Mouse (Mus musculus) R1 (cell line): ENCODE results near the gene Sphk2.
A peak's percentile ranks its signal among the peaks of the same experiment; 100 is the strongest.
"Not testable (repeated sequence)": the region's sequence is repeated elsewhere in the genome, so short reads cannot be mapped to it uniquely, and the experiment has no call there.

Experiments used
- DNase-seq: peaks from one replicate; pipeline ENCODE4 v3.0.0-alpha.2; 2018; ENCODE audit warnings: low read depth, low spot score

Gene Sphk2

GRCm38 (mm10) chr7:45697894-45698293, 19.9 kb downstream of the Sphk2 start:
- DNase-seq = no peak

- no peak for DNase-seq
Measured at GRCm38 (mm10) chr7:45695098-45695497, 22.7 kb downstream of the Sphk2 start.

DNA sequence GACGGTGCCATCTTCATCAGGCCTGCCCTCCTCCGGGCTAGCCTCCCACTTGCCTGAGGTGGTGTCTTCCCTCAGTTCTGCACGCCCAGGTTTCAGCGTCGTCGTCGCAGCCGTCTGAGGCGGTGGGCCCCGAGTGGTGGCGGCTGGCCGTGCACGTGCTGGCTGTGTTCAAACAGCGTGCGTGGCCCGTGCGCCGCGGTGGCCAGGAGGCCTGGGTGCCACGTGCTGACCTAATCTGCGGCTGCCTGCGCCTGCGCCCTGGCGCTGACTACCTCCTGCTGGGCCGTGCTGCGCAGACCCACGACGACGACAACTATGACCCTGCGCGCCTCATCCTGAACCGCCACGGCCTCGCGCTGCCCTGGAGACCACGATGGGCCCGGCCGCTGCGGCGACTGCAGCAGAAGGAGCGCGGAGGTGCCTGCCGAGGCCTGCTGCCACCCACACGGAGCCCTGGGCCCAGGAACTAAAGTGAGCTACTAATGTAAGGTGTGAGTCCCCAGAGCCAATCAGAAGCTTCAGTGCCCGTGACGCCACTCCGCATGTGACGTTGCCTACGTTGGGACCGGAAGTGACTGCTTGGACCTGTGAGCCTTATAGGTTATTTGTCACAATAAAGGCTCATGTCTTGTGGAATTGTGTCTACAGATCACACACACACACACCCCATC, 23.7 kb downstream of the Sphk2 start, which contains the start of gene Sec1:
TSS of gene Sec1 (minus strand) at position 482 of the 671 bp plus-strand sequence.
- DNase-seq = peak; percentile 67

DNA sequence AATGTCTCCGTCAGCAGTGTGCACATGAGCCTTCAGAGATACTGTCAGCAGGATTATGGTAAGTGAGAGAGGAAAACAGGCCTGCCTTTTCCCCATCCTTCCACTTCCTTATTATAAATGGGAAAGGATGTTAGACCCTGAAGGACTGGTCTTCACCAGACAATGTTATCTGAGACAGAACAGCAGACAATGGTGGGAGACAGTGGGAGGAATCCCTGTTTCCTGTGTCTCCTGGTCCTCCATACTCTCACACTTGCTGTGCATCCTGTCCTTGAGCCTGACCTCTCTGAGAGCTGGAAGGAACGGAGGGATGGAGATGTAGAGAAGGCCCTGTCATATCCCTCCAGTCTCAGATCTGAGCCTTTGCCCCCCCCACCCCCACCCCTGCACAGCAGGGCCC, 25.4 kb downstream of the Sphk2 start:
- no peak for DNase-seq

DNA sequence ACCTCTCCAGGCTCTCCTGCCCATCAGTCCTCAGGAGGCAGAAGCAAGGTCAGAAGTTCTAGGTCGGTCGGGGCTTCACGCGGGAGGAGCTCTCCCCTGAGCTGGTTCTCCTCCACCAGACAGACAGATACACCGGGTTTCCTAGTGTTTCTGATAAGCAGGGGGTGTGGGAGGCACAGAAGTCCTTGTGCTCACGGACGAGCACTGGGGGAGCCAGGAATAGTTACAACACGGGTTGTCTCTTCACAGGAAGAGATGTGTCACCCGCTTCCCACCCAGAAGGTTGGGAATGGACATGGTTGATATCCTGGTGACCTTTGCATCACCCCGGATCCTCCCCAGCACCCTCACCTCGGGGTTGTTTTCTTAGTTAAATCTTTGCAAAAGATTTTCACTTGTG, 28.0 kb downstream of the Sphk2 start:
- no peak for DNase-seq

DNA sequence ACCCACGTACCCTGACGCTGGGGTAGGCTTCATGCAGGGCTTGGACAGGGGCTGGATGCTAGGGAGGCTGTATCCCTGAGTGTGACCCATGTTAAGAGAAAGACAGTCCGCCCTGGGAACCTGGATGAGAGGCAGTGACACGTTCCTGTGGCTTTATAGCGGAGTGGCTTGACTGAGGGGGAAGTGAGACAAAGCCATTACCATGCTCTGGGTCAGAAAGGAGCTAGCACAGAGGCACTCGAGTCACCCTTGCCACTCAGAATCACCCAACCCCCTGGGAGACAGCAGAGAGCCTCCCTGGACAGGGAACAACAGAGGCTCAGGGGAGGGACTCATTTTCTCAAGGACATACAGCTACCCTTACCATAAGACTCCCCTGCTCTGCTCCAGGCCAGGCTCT, 28.7 kb downstream of the Sphk2 start:
- no peak for DNase-seq

GRCm38 (mm10) chr7:45686841-45687240, 31.0 kb downstream of the Sphk2 start:
- DNase-seq = no peak

GRCm38 (mm10) chr7:45685811-45686210, 32.0 kb downstream of the Sphk2 start:
- no peak for DNase-seq

DNA sequence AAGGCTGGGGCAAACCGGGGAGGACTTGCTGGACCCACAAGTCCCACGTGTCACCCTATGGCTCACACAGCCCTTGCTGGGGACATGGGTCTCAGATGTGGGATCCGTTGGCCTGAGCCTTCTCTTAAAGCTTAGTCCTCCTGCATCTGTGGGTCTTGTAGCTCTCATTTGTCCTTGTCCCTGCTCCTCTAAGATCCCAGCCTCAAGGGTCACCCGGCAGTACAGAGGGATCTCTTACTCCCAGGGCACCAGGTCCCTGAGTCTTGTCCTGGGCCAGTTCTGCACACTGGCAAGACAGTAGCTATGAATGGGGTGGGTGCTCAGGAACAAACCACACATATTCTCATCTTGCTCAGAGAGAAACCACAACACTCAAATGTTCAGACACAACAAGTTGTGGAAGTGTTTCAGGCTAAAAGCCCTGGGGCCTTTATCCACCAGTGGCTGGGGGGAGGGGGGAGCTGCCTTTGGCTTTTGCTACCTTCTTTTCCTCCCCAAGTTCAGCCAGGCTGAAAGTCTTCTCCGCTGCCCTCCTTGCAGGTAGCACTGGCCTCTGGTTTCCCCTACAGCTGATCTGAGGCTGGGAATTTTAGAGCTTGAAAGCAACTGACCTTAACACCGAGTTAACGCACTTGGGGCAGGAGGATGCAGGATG, 34.3 kb downstream of the Sphk2 start, which contains the start of gene Ntn5:
TSS of gene Ntn5 (plus strand) at position 627 of the 655 bp plus-strand sequence.
- DNase-seq = no peak

- peak; percentile 93 for DNase-seq
Measured at GRCm38 (mm10) chr7:45682144-45683126, 35.4 kb downstream of the Sphk2 start.

GRCm38 (mm10) chr7:45681046-45681736, 36.6 kb downstream of the Sphk2 start:
- no peak for DNase-seq

- DNase-seq = no peak
Measured at GRCm38 (mm10) chr7:45679966-45680621, 37.7 kb downstream of the Sphk2 start.

DNA sequence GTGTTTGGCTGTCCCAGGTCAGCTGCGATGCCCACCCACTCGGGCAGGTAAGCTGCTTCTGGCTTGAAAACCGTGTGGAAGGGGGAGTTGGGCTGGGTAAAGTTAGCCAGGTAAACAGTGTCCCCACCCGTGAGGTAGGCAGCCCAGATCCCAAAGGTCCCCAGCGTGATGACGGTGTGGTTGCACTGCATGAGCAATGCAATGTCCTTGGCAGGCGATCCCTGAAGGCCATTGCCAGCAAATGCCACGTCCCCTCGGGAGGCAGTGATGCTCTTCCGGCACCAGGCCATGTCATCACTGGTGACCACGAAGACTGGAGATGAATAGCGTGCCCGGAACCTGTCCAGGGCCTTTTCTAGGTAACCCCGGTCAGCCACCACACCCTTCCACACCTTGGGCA, 39.3 kb downstream of the Sphk2 start:
- no peak for DNase-seq

- no peak for DNase-seq
Measured at GRCm38 (mm10) chr7:45677627-45678295, 40.0 kb downstream of the Sphk2 start.

- DNase-seq = peak; percentile 86
Measured at GRCm38 (mm10) chr7:45668921-45669320, 48.9 kb downstream of the Sphk2 start.

GRCm38 (mm10) chr7:45667761-45668160, 50.0 kb downstream of the Sphk2 start:
- DNase-seq = no peak

DNA sequence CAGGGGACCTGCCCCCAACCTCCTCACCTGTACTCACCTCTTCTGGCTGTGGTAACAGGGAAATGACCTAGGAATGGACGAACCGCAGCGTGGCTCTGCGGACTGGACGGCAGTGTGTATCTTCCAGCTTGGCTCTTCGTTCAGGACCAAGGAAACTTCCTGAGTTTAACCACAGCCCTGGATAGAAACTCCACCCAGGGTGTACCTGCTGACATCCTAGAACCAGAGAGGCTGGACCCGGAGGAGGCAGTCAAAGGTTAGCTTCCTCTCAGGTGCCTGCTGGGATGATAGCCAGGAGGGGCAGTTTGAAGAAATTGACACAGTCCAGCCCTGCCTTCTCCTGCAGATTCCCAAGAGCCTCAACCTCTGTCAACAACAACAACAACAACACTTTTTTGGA, 51.6 kb downstream of the Sphk2 start, which contains the start of gene Fut2:
TSS of gene Fut2 (minus strand) at position 234 of the 400 bp plus-strand sequence.
- no peak for DNase-seq

DNA sequence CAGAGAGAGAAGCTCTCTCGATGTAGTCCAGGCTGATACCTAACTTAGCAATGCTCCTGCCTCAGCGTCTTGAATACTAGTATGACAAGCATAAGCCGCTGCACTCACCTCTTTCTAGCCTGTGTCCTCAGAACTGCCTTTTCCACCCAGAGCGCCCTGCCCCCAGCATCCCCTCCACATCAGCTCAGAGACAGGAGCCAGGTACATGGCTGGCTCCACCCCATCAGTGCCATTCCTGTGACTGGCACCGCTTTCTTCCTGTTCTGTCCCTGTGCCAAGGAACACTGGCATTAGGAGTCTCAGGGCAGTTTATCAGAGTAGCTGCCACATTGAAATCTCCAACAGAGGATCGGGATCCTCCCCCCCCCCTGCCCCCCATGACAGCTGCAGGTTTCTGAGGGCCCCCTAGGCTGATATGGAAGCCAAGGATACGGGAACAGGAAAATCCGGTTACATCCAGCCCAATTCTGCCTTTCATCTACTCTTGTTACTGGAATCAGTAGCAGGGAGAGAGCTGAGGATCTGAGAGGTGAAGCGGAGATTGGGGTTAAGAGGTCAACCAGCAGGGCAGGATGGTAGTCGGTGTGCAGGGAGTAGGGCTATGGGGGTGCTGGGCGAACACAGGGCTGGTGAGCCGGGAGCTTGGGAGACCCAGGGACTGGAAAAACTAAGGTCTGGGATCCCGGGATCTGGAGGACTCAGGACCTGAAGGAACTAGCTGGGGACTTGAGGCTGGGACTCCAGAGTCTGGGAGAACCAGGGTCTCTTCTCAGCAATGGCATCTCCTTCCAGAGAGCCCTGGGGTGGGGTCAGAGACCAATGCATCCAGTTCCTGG, 52.3 kb downstream of the Sphk2 start:
- no peak for DNase-seq

DNA sequence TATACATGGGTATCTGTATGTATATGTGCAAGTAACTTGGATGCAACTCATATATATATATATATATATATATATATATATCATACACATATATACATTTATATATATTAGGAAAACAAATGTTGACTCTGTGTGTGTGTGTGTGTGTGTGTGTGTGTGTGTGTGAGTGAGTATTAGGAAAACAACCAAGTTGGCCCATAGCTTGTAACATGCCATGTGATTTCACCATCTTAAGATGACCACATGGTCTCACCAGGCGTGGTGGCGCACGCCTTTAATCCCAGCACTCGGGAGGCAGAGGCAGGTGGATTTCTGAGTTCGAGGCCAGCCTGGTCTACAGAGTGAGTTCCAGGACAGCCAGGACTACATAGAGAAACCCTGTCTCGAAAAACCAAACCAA, 56.1 kb downstream of the Sphk2 start:
- DNase-seq = not testable (repeated sequence)
